Mouse (Mus musculus): ENCODE measurements at regions not wholly inside any gene's neighbourhood (a gene's known extent, or its start where the extent isn't known, plus 50 kb on each side); places are given as distances from the start of the nearest gene placed in this dataset.

- Histone ChIP-seq H3K4me1 (ENCODE audit: control insufficient read depth, insufficient read depth, low read length) (peaks cover 6% of the 10 kb centered on the region), H3K4me2 (ENCODE audit: low read depth, low read length) (no peak overlapping the region), H3K27me3 (ENCODE audit: control insufficient read depth, insufficient read depth, low read length) (no peaks in the 10 kb centered on the region; the same call in 1 of the 2 replicates), H3K27ac (replicated peaks; ENCODE audit: low read depth, low read length) (no peak overlapping the region), H3K9ac (replicated peaks; ENCODE audit: low read length) (no peak overlapping the region), H3K9me3 (replicated peaks; ENCODE audit: control insufficient read depth, low read length) (no peaks in the 10 kb centered on the region), H3K4me3 (ENCODE audit: low read depth, low read length) (no peak overlapping the region), H3K36me3 (replicated peaks; ENCODE audit: control insufficient read depth, insufficient read depth, low read depth, low read length) (no peaks in the 10 kb centered on the region)
- WGBS: 24% methylated on average over 1 of the region's 2 CpGs
- ATAC-seq (replicated peaks; ENCODE audit: insufficient number of reproducible peaks, low FRiP score, low TSS enrichment, low read depth): no peak
- no peak for DNase-seq (ENCODE audit: low spot score)
Observed at GRCm38 (mm10) chr14:67136141-67136498, 1127.1 kb upstream of the Gulo start.

GRCm38 (mm10) chr14:67135221-67136140, 1126.5 kb upstream of the Gulo start:
- Histone ChIP-seq H3K36me3 (replicated peaks; ENCODE audit: control insufficient read depth, insufficient read depth, low read depth, low read length) (no peaks in the 10 kb centered on the region), H3K4me1 (ENCODE audit: control insufficient read depth, insufficient read depth, low read length) (peaks cover 6% of the 10 kb centered on the region), H3K27me3 (ENCODE audit: control insufficient read depth, insufficient read depth, low read length) (no peaks in the 10 kb centered on the region; the same call in 1 of the 2 replicates), H3K9ac (replicated peaks; ENCODE audit: low read length) (peak overlapping the region; percentile 28; the same call in 1 of the 2 replicates), H3K4me2 (ENCODE audit: low read depth, low read length) (no peak overlapping the region), H3K9me3 (replicated peaks; ENCODE audit: control insufficient read depth, low read length) (no peaks in the 10 kb centered on the region), H3K4me3 (ENCODE audit: low read depth, low read length) (no peak overlapping the region), H3K27ac (replicated peaks; ENCODE audit: low read depth, low read length) (peak overlapping the region; percentile 41)
- peak; percentile 85 for ATAC-seq (replicated peaks; ENCODE audit: insufficient number of reproducible peaks, low FRiP score, low TSS enrichment, low read depth)
- DNase-seq (ENCODE audit: low spot score): peak; percentile 67
- WGBS: 29% methylated on average over 18 of the region's 18 CpGs

GRCm38 (mm10) chr14:67133221-67133620, 1124.2 kb upstream of the Gulo start:
- Histone ChIP-seq H3K27ac (replicated peaks; ENCODE audit: low read depth, low read length) (no peak overlapping the region), H3K9me3 (replicated peaks; ENCODE audit: control insufficient read depth, low read length) (no peaks in the 10 kb centered on the region), H3K36me3 (replicated peaks; ENCODE audit: control insufficient read depth, insufficient read depth, low read depth, low read length) (no peaks in the 10 kb centered on the region), H3K4me2 (ENCODE audit: low read depth, low read length) (no peak overlapping the region), H3K9ac (replicated peaks; ENCODE audit: low read length) (no peak overlapping the region), H3K27me3 (ENCODE audit: control insufficient read depth, insufficient read depth, low read length) (no peaks in the 10 kb centered on the region), H3K4me1 (ENCODE audit: control insufficient read depth, insufficient read depth, low read length) (peaks cover 6% of the 10 kb centered on the region), H3K4me3 (ENCODE audit: low read depth, low read length) (no peak overlapping the region)
- ATAC-seq (replicated peaks; ENCODE audit: insufficient number of reproducible peaks, low FRiP score, low TSS enrichment, low read depth) (no peak), DNase-seq (ENCODE audit: low spot score) (no peak)
- 76% methylated on average over 6 of the region's 6 CpGs for WGBS

- ATAC-seq (replicated peaks; ENCODE audit: insufficient number of reproducible peaks, low FRiP score, low TSS enrichment, low read depth): no peak
- Histone ChIP-seq H3K4me2 (ENCODE audit: low read depth, low read length) (no peak overlapping the region), H3K27ac (replicated peaks; ENCODE audit: low read depth, low read length) (no peak overlapping the region), H3K4me3 (ENCODE audit: low read depth, low read length) (no peak overlapping the region), H3K9me3 (replicated peaks; ENCODE audit: control insufficient read depth, low read length) (no peaks in the 10 kb centered on the region), H3K9ac (replicated peaks; ENCODE audit: low read length) (no peak overlapping the region), H3K27me3 (ENCODE audit: control insufficient read depth, insufficient read depth, low read length) (no peaks in the 10 kb centered on the region), H3K4me1 (ENCODE audit: control insufficient read depth, insufficient read depth, low read length) (no peaks in the 10 kb centered on the region), H3K36me3 (replicated peaks; ENCODE audit: control insufficient read depth, insufficient read depth, low read depth, low read length) (no peaks in the 10 kb centered on the region)
- WGBS: 88% methylated on average over 7 of the region's 7 CpGs
- DNase-seq (ENCODE audit: low spot score): no peak
Observed at GRCm38 (mm10) chr14:67127118-67127517, 1118.1 kb upstream of the Gulo start.

- H3K9ac ChIP-seq (replicated peaks; ENCODE audit: low read length): no peak overlapping the region
- no peak for ATAC-seq (replicated peaks; ENCODE audit: insufficient number of reproducible peaks, low FRiP score, low TSS enrichment, low read depth)
- H3K36me3 ChIP-seq (replicated peaks; ENCODE audit: control insufficient read depth, insufficient read depth, low read depth, low read length): no peaks in the 10 kb centered on the region
- no peak overlapping the region for H3K4me2 ChIP-seq (ENCODE audit: low read depth, low read length)
- H3K27me3 ChIP-seq (ENCODE audit: control insufficient read depth, insufficient read depth, low read length): no peaks in the 10 kb centered on the region
- no peak overlapping the region for H3K27ac ChIP-seq (replicated peaks; ENCODE audit: low read depth, low read length)
- 40% methylated on average over 6 of the region's 6 CpGs for WGBS
- H3K4me3 ChIP-seq (ENCODE audit: low read depth, low read length): no peak overlapping the region
- no peaks in the 10 kb centered on the region for H3K9me3 ChIP-seq (replicated peaks; ENCODE audit: control insufficient read depth, low read length)
- peak; percentile 63 for DNase-seq (ENCODE audit: low spot score)
- H3K4me1 ChIP-seq (ENCODE audit: control insufficient read depth, insufficient read depth, low read length): no peaks in the 10 kb centered on the region
Observed at GRCm38 (mm10) chr14:67126254-67126653, 1117.2 kb upstream of the Gulo start.

GRCm38 (mm10) chr14:67123300-67123699, 1114.3 kb upstream of the Gulo start:
- H3K4me3 ChIP-seq (ENCODE audit: low read depth, low read length): no peak overlapping the region

More at GRCm38 (mm10) chr14:67123300-67123699, 1114.3 kb upstream of the Gulo start:
- Histone ChIP-seq H3K36me3 (replicated peaks; ENCODE audit: control insufficient read depth, insufficient read depth, low read depth, low read length) (no peaks in the 10 kb centered on the region), H3K27me3 (ENCODE audit: control insufficient read depth, insufficient read depth, low read length) (no peaks in the 10 kb centered on the region), H3K9me3 (replicated peaks; ENCODE audit: control insufficient read depth, low read length) (no peaks in the 10 kb centered on the region), H3K27ac (replicated peaks; ENCODE audit: low read depth, low read length) (no peak overlapping the region), H3K4me1 (ENCODE audit: control insufficient read depth, insufficient read depth, low read length) (no peaks in the 10 kb centered on the region), H3K9ac (replicated peaks; ENCODE audit: low read length) (no peak overlapping the region), H3K4me2 (ENCODE audit: low read depth, low read length) (no peak overlapping the region)
- ATAC-seq (replicated peaks; ENCODE audit: insufficient number of reproducible peaks, low FRiP score, low TSS enrichment, low read depth) (no peak), DNase-seq (ENCODE audit: low spot score) (no peak)
- 82% methylated on average over 7 of the region's 7 CpGs for WGBS
